Mouse (Mus musculus) hindbrain, embryonic 11.5 days (tissue): ENCODE data around the gene Gjd3. TPM values are rescaled to one million over a fixed set of nuclear protein-coding genes. Genes with fewer than 3 reads are reported as not detected.
"Not testable (repeated sequence)": the region's sequence is repeated elsewhere in the genome, so short reads cannot be mapped to it uniquely, and the experiment has no call there.

ENCODE experiments used
- ATAC-seq: fragments of 200-750 bp; cut with Nextera tagmentation; 2 replicates; pipeline ENCODE4 v1.8.0; 2017; ENCODE audit warnings: mild to moderate bottlenecking, moderate TSS enrichment, moderate library complexity; ENCODE audit not compliant: low FRiP score
- DNase-seq: peaks from one replicate; pipeline ENCODE4 v3.0.0-alpha.2; 2015; ENCODE audit warnings: low spot score
- H3K27ac ChIP-seq: fragments of 300-500 bp; sonication (generic); 2 replicates; pipeline ENCODE4 v1.5.1; 2014; ENCODE audit warnings: mild to moderate bottlenecking, low read depth, low read length
- H3K27me3 ChIP-seq: fragments of 300-500 bp; sonication (generic); 2 replicates; pipeline ENCODE4 v1.6.1; 2014; ENCODE audit warnings: mild to moderate bottlenecking, low read length, moderate library complexity, mixed read lengths; ENCODE audit not compliant: control insufficient read depth, insufficient read depth
- H3K36me3 ChIP-seq: fragments of 300-500 bp; sonication (generic); 2 replicates; pipeline ENCODE4 v1.6.1; 2014; ENCODE audit warnings: mild to moderate bottlenecking, low read length, moderate library complexity, mixed read lengths; ENCODE audit not compliant: control insufficient read depth, insufficient read depth
- H3K4me1 ChIP-seq: fragments of 300-500 bp; sonication (generic); replicated peaks from 2 replicates; pipeline ENCODE4 v1.6.1; 2014; ENCODE audit warnings: low read length, mixed read lengths; ENCODE audit not compliant: control insufficient read depth, insufficient read depth
- H3K4me2 ChIP-seq: fragments of 300-500 bp; sonication (generic); replicated peaks from 2 replicates; pipeline ENCODE4 v1.6.1; 2014; ENCODE audit warnings: mild to moderate bottlenecking, low read depth, low read length
- H3K4me3 ChIP-seq: fragments of 300-500 bp; sonication (generic); 2 replicates; pipeline ENCODE4 v1.5.1; 2014; ENCODE audit warnings: low read depth, low read length
- H3K9ac ChIP-seq: fragments of 300-500 bp; sonication (generic); 2 replicates; pipeline ENCODE4 v1.6.1; 2014; ENCODE audit warnings: low read depth, low read length
- H3K9me3 ChIP-seq: fragments of 300-500 bp; sonication (generic); 2 replicates; pipeline ENCODE4 v1.6.1; 2016; ENCODE audit warnings: low read length; ENCODE audit not compliant: control insufficient read depth
- WGBS: fragments of 180-500 bp; shearing (Covaris S2); extraction: QIAGEN DNeasy Blood & Tissue Kit; methylation state at CpG from one replicate; pipeline ENCODE4 v1.1.7; 2014; 5-methylcytosine and 5-hydroxymethylcytosine counted together
- polyA plus RNA-seq: library from polyadenylated mRNA; unstranded; fragments of >200 nt; fragmentation: Nextera tagmentation; extraction: Ambion mirVana; gene quantifications from 2 replicates; pipeline ENCODE4 v1.2.1, GENCODE M21; 2014

Gjd3 gene
- polyA plus RNA-seq, 1 experiment from 2014 or later = 0.28 TPM

DNA sequence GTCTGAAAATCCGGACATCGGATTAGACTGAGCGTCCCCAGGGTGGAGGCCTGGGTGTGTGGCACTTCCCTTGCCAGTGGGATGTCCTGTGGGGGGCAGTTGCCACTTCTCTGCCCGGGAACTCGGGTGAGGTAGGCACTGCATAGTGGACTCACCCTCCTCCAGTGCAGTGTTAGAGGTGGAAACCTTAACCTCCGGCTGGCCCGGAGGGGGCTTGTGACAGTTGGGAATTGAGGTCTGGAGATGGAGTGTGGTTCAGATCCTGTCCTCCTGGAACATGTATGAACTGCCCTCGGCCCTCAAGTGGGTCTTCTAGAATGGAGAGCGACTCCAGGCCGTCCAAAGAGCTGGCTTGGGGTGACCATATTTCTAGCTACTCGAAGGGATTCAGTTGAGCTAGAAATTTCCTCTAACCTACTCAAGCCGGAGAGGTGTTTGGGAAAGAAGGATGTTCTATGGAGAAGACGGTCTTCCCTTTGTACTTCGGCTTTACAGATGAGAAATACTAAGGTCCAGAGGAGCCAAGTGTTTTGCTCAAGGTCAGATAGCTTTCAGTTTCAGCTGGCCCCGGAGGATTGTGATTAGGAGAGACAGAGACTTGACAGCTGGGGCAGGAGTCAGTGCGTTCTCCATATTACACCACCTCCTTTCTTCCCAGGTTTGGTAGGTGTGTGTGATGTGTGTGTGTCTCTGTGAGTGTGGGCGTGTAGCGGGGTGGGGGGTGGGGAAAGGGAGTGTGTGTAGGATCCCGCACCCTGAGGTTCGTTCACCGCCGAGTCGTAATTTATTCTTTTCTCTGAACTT, 46.0 kb downstream of the Gjd3 start:
- Histone ChIP-seq H3K4me2 (peak overlapping the region; percentile 98), H3K4me1 (peaks cover 55% of the 10 kb centered on the region), H3K36me3 (no peaks in the 10 kb centered on the region), H3K4me3 (peak overlapping the region; percentile 65), H3K27me3 (no peaks in the 10 kb centered on the region; the same call in 1 of the 2 replicates), H3K9ac (peak overlapping the region; percentile 28; the same call in 1 of the 2 replicates), H3K27ac (peak overlapping the region; percentile 58; the same call in 1 of the 2 replicates), H3K9me3 (no peaks in the 10 kb centered on the region)
- WGBS = 1% methylated on average over 23 of the region's 23 CpGs
- DNase-seq (peak; percentile 49), ATAC-seq (peak; percentile 41)

DNA sequence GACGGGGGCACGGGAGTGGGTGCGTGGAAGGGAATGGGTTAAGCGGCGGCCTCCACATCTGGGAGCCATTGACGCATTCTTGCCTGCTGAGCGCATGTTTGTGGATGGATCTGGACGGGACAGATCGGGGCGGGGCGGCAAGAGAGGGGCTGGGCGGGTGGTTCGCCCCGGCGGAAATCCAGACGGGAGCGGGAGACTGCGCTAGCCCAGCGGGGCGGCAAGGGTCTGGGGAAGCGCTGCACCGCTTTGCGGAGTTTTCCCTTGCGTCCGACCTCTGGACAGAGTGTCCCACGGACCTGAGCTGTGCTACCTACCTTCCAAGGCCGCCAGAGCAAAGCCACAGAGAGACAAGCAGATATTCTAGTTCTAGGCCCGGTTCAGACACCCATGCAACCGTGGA, 46.6 kb downstream of the Gjd3 start:
- Histone ChIP-seq H3K36me3 (no peaks in the 10 kb centered on the region), H3K4me2 (peak overlapping the region; percentile 98), H3K9ac (peak overlapping the region; percentile 23; the same call in 1 of the 2 replicates), H3K27ac (peak overlapping the region; percentile 25; the same call in 1 of the 2 replicates), H3K4me1 (peaks cover 56% of the 10 kb centered on the region), H3K9me3 (no peaks in the 10 kb centered on the region), H3K4me3 (peak overlapping the region; percentile 65), H3K27me3 (no peaks in the 10 kb centered on the region; the same call in 1 of the 2 replicates)
- peak; percentile 72 for DNase-seq
- ATAC-seq = no peak
- 2% methylated on average over 29 of the region's 29 CpGs for WGBS

DNA sequence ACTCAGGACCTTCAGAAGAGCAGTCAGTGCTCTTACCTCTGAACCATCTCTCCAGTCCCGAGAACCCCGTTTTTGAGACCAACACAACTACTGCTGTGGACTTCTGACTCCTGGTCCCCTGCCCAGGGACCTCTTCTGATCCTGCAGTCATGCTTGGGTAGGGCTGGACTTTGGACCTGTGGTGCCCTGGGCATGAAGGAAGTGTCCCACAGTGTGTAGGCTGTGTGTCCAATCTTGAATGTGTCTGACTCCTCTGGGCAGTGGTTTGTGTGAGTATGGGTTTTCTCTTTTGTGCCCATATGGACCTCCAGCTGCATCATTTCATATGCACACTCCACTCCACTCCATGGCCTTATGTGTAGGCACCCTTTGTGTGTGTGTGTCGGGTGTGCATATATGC, 47.7 kb downstream of the Gjd3 start:
- 90% methylated on average over 3 of the region's 3 CpGs for WGBS

DNA sequence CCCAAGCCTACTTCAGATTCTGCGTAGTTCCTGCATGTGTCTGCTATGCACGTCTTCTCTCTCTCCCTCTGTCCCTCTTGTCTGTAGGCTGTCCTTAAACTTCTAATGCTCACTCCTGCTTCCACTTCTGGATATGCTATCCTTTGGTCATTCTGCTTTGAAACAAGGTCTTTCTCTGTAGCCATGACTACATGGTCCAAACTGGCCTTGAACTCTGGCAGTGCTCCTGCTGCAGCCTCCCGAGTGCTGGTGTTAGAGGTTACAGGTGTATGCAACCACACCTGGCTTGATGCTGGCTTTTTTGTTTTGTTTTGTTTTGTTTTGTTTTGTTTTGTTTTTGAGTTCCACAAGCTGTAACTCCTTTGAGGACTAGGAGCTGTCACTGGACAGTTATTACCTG, 48.4 kb downstream of the Gjd3 start:
- Histone ChIP-seq H3K4me2 (no peak overlapping the region), H3K4me1 (peaks cover 44% of the 10 kb centered on the region), H3K36me3 (no peaks in the 10 kb centered on the region), H3K4me3 (no peak overlapping the region), H3K27me3 (no peaks in the 10 kb centered on the region; the same call in 1 of the 2 replicates), H3K9ac (no peak overlapping the region), H3K9me3 (no peaks in the 10 kb centered on the region), H3K27ac (no peak overlapping the region)
- ATAC-seq (no peak), DNase-seq (no peak)
- WGBS = 91% methylated on average over 3 of the region's 3 CpGs

More for the DNA sequence above, 47.7 kb downstream of the Gjd3 start:
- no peak overlapping the region for H3K4me3 ChIP-seq
- ATAC-seq (no peak), DNase-seq (no peak)
- peaks cover 49% of the 10 kb centered on the region for H3K4me1 ChIP-seq
- no peaks in the 10 kb centered on the region for H3K36me3 ChIP-seq
- H3K27me3 ChIP-seq = no peaks in the 10 kb centered on the region; the same call in 1 of the 2 replicates
- H3K4me2 ChIP-seq = no peak overlapping the region
- no peaks in the 10 kb centered on the region for H3K9me3 ChIP-seq
- no peak overlapping the region for H3K27ac ChIP-seq
- H3K9ac ChIP-seq = no peak overlapping the region

DNA sequence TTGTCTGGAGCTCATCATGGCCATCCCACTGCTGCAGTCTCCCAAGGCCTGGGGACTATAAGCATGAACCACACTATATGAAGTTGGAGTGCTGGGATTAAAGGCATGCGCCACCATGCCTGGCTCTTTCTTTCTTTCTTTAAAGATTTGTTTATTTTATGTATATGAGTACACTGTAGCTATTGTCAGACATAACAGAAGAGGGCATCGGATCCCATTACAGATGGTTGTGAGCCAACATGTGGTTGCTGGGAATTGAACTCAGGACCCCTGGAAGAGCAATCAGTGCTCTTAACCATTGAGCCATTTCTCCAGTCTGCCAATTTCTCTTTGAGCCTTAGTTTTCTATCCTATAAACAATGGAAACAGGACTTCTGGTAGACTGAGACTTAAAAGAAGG, 49.0 kb downstream of the Gjd3 start:
- peaks cover 45% of the 10 kb centered on the region for H3K4me1 ChIP-seq
- 91% methylated on average over 2 of the region's 2 CpGs for WGBS

DNA sequence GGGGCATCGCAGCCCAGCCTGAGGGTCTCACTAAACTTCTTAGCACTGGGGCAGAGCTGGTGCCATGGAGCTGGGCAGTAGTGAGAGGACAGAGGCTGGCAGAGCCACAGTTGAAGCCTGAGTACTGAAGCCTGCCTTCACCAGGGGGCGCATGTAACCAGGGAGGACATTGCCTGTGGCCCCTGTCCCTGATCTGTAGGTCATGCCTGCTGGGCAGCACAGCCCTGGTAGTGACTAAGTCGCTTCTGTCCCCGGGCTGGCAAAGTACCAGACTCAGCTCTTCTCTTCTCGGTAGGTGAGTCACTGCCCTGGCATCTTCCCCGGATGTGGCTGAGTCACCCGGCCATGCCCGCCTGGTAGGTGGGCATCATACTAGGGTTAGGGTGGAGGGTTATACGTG, 49.7 kb downstream of the Gjd3 start:
- Histone ChIP-seq H3K4me3 (no peak overlapping the region), H3K27ac (0 out of 2 replicates have a peak overlapping the region, but pooled peaks have one; percentile 24), H3K9ac (no peak overlapping the region), H3K4me2 (no peak overlapping the region), H3K36me3 (no peaks in the 10 kb centered on the region), H3K9me3 (no peaks in the 10 kb centered on the region), H3K27me3 (no peaks in the 10 kb centered on the region; the same call in 1 of the 2 replicates), H3K4me1 (peaks cover 45% of the 10 kb centered on the region)
- DNase-seq = no peak
- no peak for ATAC-seq
- 48% methylated on average over 9 of the region's 9 CpGs for WGBS

More for the DNA sequence above, 49.0 kb downstream of the Gjd3 start:
- DNase-seq, ATAC-seq, H3K9ac ChIP-seq, H3K27ac ChIP-seq, H3K9me3 ChIP-seq, H3K27me3 ChIP-seq, H3K4me3 ChIP-seq, H3K36me3 ChIP-seq, H3K4me2 ChIP-seq: not testable (repeated sequence)

DNA sequence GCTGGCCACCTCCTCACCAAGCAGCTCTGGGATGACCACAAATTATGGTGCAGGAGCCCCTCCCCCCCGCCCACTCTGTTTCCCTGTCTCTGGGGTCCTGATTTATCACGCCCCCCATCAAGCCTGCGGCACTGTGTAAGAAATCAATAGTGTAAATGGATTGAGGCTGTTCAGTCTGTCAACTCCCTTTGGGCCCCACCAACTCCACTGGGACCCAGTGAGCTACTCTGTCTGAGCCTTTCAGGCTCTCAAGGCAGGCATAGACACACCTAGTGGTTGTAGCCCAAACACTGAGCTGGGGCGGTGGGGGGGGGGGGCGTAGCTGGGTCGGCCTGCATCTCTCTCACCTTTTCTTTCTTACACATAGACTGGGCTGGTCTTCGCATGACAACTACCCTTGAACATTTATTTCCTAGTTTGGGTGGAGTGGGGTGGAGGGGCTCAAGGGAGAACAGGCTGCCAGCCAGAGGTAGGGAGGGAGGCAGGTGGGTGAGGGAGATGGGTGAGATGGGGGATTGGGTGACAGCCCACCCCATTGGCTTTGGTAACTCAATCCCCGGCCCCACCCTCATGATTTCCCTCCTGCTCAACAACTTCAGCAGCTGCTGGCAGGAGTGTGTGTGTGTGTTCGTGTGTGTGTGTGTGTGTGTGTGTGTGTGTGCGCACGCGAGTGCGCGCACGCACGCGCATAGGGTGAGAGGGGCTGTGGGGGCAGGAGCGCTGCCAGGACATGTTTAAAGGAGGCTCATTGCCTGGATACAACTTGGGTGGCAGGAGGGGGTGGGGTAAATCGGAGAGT, 50.3 kb downstream of the Gjd3 start:
- H3K9ac ChIP-seq = no peak overlapping the region
- ATAC-seq (peak; percentile 39; the same call in 1 of the 2 replicates), DNase-seq (peak; percentile 52)
- 29% methylated on average over 19 of the region's 19 CpGs for WGBS
- 0 out of 2 replicates have a peak overlapping the region, but pooled peaks have one; percentile 2 for H3K4me3 ChIP-seq
- H3K4me1 ChIP-seq = peaks cover 43% of the 10 kb centered on the region
- H3K27ac ChIP-seq = peak overlapping the region; percentile 54
- no peak overlapping the region; the same call in 1 of the 2 replicates for H3K4me2 ChIP-seq
- H3K9me3 ChIP-seq = no peaks in the 10 kb centered on the region
- no peaks in the 10 kb centered on the region for H3K36me3 ChIP-seq
- no peaks in the 10 kb centered on the region; the same call in 1 of the 2 replicates for H3K27me3 ChIP-seq
